Mouse (Mus musculus): ENCODE results near the gene Nkain2.

DNA sequence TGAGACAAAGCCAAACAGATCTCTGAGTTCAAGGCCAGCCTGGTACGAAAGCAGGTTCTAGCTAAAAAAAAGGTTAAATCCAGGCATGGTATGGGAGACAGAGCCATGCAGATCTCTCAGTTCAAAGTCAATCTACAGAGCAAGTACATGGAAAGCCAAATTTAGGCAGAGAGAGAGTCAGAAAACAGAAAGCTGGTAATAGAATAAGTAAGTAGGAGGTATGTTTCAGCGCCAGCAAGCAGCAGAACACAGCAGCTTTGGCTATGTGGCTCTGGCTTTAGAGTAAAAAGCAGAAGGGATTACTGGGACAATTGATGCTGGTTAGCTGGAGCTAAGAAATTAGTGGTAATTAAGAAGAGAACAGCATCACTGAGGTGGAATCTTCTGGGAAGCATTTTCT is 151.3 kb downstream of the Nkain2 start:
- TF ChIP-seq CTCF (IDR thresholded peaks at IDR 0.05; ENCODE audit: extremely low read depth, insufficient read depth, low read length) (no peak), POLR2A (IDR thresholded peaks at IDR 0.05; ENCODE audit: extremely low read depth, insufficient read depth, low read length) (no peak)

Data from cortical plate, adult 2 months (tissue).